Comparison of ENCODE assay signal across 16 mouse cellular contexts in the genomic region with DNA sequence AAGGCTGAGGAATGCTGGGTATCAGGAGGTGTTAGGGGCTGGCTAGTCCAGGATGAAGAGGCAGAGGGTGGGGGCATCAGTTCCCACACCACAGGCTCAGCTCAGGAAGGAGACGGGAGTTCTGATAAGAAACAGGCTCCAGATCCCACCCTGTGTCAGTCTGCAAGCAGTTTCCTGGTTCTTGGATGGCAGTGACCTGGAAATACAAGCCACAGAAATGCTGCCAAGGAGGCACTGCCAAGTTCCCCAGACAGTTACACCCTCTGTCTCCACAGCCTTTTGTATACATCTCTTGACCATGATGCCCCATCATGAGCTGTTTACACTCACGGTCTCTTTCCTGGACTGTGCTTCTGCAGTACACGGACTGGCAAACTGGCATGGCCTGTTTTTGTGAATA.
DNase-seq lines count a peak whose midpoint lies in the region; ATAC-seq and TF ChIP-seq lines count a peak whose summit lies in the region.
"Had no signal": no experiment of that assay in that cellular context is flagged by ENCODE, and none has a peak within 500 bp of the region (broad histone marks: within the 10 kb centered on the region; RNA-seq: fewer than 3 reads in every experiment).

No protein-coding gene starts in this region.

- H3K9me3 ChIP-seq in kidney, embryonic 16.5 days (ENCODE audit: low read length) = no peaks in the 10 kb centered on the region
- H3K9me3 ChIP-seq in stomach, postnatal 0 days (ENCODE audit: control insufficient read depth, low read length) = no peaks in the 10 kb centered on the region
- H3K9me3 ChIP-seq: embryonic facial prominence, embryonic 10.5 days; intestine, embryonic 15.5 days; midbrain, embryonic 15.5 days had no signal

- H3K27me3 ChIP-seq in kidney, embryonic 16.5 days (ENCODE audit: insufficient read depth, low read length) = no peaks in the 10 kb centered on the region
- no peaks in the 10 kb centered on the region for H3K27me3 ChIP-seq in stomach, postnatal 0 days (ENCODE audit: control insufficient read depth, insufficient read depth, low read length)
- H3K27me3 ChIP-seq in thymus, adult 2 months (ENCODE audit: control insufficient read depth, insufficient read depth, low read length) = no peaks in the 10 kb centered on the region
- H3K27me3 ChIP-seq: intestine, embryonic 15.5 days had no signal

- peaks cover 14% of the 10 kb centered on the region for H3K4me1 ChIP-seq in kidney, embryonic 16.5 days (ENCODE audit: insufficient read depth, low read length)
- 0 out of 2 replicates have a peak, but pooled peaks cover 4% of the 10 kb centered on the region for H3K4me1 ChIP-seq in stomach, postnatal 0 days (replicated peaks; ENCODE audit: control insufficient read depth, insufficient read depth)
- H3K4me1 ChIP-seq in thymus, adult 2 months (replicated peaks; ENCODE audit: control insufficient read depth, insufficient read depth, low read length) = no peaks in the 10 kb centered on the region

- H3K4me3 ChIP-seq in kidney, embryonic 16.5 days (ENCODE audit: low read length) = no peak overlapping the region
- H3K4me3 ChIP-seq in stomach, postnatal 0 days (ENCODE audit: low read depth, low read length) = no peak overlapping the region
- H3K4me3 ChIP-seq in thymus, adult 2 months (ENCODE audit: control insufficient read depth, insufficient read depth, low read length) = no peak overlapping the region
- H3K4me3 ChIP-seq: embryonic facial prominence, embryonic 10.5 days; erythroblast, embryonic 14.5 days; intestine, embryonic 15.5 days; midbrain, embryonic 15.5 days had no signal

- no peak overlapping the region for H3K27ac ChIP-seq in kidney, embryonic 16.5 days (ENCODE audit: low read length)
- no peak overlapping the region; the same call in 1 of the 2 replicates for H3K27ac ChIP-seq in stomach, postnatal 0 days (replicated peaks)
- no peak overlapping the region for H3K27ac ChIP-seq in thymus, adult 2 months (ENCODE audit: control insufficient read depth, insufficient read depth, low read length)
- H3K27ac ChIP-seq: embryonic facial prominence, embryonic 10.5 days; intestine, embryonic 15.5 days; macrophage; midbrain, embryonic 15.5 days had no signal

- peak; percentile 27; the same call in 1 of the 2 replicates for ATAC-seq in kidney, embryonic 16.5 days (ENCODE audit: low FRiP score, low TSS enrichment)
- ATAC-seq in stomach, postnatal 0 days (ENCODE audit: low FRiP score, low TSS enrichment) = peak; percentile 73; the same call in 1 of the 2 replicates
- no peak for ATAC-seq in frontal cortex, adult (ENCODE audit: low TSS enrichment)
- ATAC-seq: midbrain, embryonic 15.5 days had no signal

- H3K36me3 ChIP-seq in kidney, embryonic 16.5 days (ENCODE audit: insufficient read depth, low read length) = no peaks in the 10 kb centered on the region
- H3K36me3 ChIP-seq in stomach, postnatal 0 days (ENCODE audit: control insufficient read depth, insufficient read depth, low read length) = no peaks in the 10 kb centered on the region
- no peaks in the 10 kb centered on the region for H3K36me3 ChIP-seq in thymus, adult 2 months (ENCODE audit: control insufficient read depth, insufficient read depth, low read length)
- H3K36me3 ChIP-seq: embryonic facial prominence, embryonic 10.5 days; intestine, embryonic 15.5 days; midbrain, embryonic 15.5 days had no signal

- H3K4me2 ChIP-seq in kidney, embryonic 16.5 days (replicated peaks; ENCODE audit: low read depth, low read length) = no peak overlapping the region
- H3K4me2 ChIP-seq in stomach, postnatal 0 days (replicated peaks; ENCODE audit: low read depth) = no peak overlapping the region
- H3K4me2 ChIP-seq: heart, embryonic 11.5 days; intestine, embryonic 15.5 days; midbrain, embryonic 15.5 days had no signal

- WGBS in kidney, embryonic 16.5 days = 50% methylated on average over 3 of the region's 3 CpGs
- 33% methylated on average over 3 of the region's 3 CpGs for WGBS in stomach, postnatal 0 days
- WGBS in thymus, adult 2 months = 95% methylated on average over 3 of the region's 3 CpGs

- TF ChIP-seq POLR2A in thymus, adult 2 months (IDR thresholded peaks at IDR 0.05; ENCODE audit: control insufficient read depth, extremely low read depth, insufficient read depth, low read length, poor library complexity) = no peak

- no peak for TF ChIP-seq EP300 in stomach, postnatal 0 days (optimal IDR thresholded peaks at IDR 0.05)

- no peak for DNase-seq in kidney, adult 18-20 months
- peak; percentile 72 to 84 for DNase-seq in lung, adult 18-20 months
- peak; percentile 77 for DNase-seq in lung, postnatal 10 days
- peak; percentile 40 for DNase-seq in stomach, postnatal 0 days (ENCODE audit: low spot score)
- DNase-seq in thymus, adult 2 months = no peak
- DNase-seq: cerebellum, adult 11 months; gastrocnemius, postnatal 36 days; spleen, adult 18-20 months had no signal

- TF ChIP-seq CTCF in stomach, postnatal 0 days (IDR thresholded peaks at IDR 0.05; ENCODE audit: low read depth) = no peak
- TF ChIP-seq CTCF in thymus, adult 2 months (IDR thresholded peaks at IDR 0.05; ENCODE audit: borderline replicate concordance, control insufficient read depth, extremely low read depth, insufficient read depth, low read length, poor library complexity) = no peak

- no peak overlapping the region for H3K9ac ChIP-seq in kidney, embryonic 16.5 days (replicated peaks; ENCODE audit: low read length)
- H3K9ac ChIP-seq in stomach, postnatal 0 days (ENCODE audit: low read length) = no peak overlapping the region
- H3K9ac ChIP-seq: intestine, embryonic 15.5 days; midbrain, embryonic 15.5 days had no signal

Comparison
In these comparisons a context has a peak if more than half of its experiments do, and no peak if none do; other contexts are left out.
1. DNase-seq: peak in lung, adult 18-20 months (2 of 2), lung, postnatal 10 days (single experiment) and stomach, postnatal 0 days (single experiment); none in kidney, adult 18-20 months (single experiment) and thymus, adult 2 months (single experiment).